Mouse (Mus musculus): ENCODE data around the gene Stard7.

The Stard7 gene

DNA sequence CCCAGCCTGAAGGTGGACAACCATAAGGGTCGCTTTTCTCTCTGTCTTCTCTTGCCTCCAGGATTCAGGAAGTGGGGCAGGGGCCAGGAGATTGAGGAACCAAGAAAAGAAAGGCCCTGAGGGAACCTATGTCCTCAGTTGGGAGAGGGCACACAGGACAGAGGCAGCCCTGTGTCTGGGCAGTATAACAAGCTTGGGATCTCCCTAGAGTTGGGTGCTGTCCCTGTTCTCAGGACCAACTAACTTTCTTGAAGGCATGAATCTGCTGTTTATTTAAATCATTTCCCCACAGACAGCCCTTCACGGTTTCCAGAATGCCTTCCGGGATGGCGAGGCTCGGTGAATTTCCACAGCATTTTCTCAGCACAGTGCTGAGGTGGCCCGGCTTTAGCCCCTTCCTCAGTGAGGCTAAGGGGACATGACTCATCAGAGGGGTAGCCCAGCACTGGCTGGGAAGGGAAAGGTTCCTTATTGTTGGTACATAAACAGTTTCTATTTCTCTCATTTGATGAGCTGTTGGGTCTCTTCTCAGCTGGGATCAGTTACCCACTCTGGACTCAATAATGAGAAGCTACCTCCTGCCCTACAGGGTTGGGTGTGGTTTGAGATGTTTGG is 52.8 kb downstream of the Stard7 start:
- no peak for DNase-seq (ENCODE audit: low spot score in 2 of 2)

- no peak for DNase-seq (ENCODE audit: low spot score in 2 of 2)
Observed at GRCm38 (mm10) chr2:127323667-127324066, 53.6 kb downstream of the Stard7 start.

DNA sequence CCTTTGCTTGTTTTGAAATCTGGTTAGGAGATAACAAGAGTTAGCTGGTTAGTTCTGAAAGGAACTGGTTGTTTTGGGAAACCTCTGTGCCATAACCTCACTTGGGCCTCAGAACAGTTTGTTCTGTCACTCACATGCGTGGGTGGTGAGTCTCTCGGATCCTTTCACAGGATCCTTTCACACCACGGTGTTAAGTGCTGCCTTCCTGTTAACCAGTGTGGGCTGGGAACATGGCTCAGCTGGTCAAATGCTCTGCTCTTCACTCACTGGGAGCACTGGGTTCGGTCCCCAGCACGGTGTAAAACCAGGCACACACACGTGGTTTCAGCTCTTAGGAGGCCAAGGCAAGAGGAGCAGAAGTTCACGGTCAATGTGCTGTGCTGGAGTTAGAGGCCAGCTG is 54.4 kb downstream of the Stard7 start:
- DNase-seq (ENCODE audit: low spot score in 2 of 2) = no peak

DNA sequence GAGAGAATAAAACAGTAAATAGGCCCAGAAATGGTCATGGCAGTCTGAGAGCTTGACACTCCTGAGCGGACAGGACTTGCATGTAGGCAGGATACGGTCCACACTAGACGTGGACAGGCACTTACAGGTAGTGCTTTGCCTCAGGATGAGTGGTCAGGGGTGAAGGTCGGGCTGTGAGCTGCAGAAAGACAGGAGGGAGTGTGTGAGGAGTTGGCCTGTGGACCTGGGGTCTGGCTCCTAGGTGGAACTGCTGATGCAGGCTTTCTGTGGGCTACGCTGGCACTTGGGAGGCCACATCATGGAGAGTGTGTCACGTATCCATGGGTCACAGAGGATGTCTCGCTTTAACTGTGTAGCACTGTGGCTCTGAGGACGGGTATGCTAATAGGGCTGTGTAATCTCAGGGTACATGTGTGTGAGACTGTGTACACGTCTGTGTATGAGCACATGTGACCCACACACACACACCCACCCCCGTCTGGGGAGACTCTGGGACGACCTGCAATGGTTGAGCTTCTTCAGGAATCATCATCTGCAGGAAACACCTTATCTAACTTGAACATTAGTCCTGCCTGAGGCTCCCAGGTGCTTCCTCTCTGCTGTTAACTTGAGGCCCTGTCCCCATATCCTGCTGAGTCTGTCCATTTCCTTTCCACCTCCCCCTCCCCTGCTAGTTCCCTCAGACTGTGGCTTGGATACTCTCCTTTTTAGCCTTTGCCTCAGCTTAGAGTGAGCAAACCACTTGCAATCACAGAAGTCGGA is 58.3 kb downstream of the Stard7 start:
- no peak for DNase-seq (ENCODE audit: low spot score in 2 of 2)

DNA sequence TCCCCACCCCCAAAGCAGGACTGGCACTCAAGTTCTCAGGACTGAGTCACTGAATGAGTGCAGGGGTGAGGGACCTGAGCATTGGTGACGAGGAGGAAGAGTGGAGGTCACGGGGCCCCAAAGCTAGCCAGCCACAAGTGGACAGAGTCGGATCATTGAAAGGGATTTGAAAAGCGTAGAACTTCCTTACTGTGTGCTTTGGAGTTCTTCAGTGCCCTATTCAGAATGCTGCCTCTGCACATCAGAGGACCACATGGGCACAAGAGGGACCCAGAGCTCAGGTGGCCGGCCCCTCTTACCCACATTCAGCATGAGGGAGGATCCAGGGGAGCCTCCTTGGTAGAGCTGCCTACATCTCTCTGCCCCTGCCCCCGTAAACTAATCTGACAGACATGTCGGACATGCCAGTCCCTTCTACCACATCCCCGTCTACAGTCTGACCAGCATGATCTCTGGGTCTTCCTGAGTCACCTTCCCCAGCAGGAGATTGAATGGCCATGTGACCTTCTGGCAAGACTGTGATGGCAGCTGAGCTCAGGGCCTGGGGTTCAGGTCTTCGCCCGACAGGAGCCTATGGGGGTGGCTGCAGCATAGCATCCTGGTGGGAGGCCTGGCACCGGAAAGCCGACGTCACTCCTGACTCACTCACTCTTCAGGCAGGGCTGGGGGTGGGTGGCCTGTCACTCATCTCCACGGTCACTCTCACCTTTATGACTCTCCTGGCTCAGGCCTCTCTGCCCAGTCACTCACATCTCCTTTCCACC is 63.0 kb downstream of the Stard7 start:
- DNase-seq (ENCODE audit: low spot score in 2 of 2) = peak; percentile 67 to 69

GRCm38 (mm10) chr2:127333945-127334603 is 64.1 kb downstream of the Stard7 start:
- peak; percentile 69 for DNase-seq (ENCODE audit: low spot score in 2 of 2)

GRCm38 (mm10) chr2:127335078-127335541 is 65.1 kb downstream of the Stard7 start:
- peak; percentile 90 to 93 for DNase-seq (ENCODE audit: low spot score in 2 of 2)

DNA sequence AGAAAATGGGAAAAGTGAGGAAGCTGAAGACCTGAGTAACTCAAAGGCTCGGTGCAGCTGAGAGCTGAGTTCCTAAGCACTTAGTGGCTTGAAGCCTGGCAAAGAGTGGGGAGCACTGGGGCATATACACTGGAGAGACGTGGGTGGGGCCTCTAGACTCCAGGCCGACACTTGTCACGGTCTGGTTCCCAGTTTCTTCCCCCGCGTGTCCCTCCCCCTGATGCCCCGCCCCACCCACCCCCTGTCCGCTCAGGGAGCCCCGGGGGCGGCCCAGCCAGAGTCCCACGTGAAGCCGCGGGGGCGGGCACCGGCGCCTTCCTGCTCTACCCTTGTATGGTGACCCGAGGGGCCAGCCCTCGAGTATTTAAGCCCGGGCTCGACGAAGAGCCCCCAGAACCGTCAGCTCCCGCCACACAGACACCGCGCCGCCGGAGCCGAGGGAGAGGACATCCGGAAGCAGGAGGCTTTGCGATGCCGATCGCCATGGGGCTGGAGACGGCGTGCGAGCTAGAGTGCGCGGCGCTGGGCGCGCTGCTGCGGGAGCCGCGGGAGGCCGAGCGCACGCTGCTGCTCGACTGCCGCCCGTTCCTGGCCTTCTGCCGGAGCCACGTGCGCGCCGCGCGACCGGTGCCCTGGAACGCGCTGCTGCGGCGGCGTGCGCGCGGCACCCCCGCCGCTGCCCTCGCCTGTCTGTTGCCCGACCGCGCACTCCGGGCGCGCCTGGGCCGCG is 65.9 kb downstream of the Stard7 start, which contains the start of gene Dusp2:
Gene Dusp2 (plus strand): TSS at position 393 of the 730 bp plus-strand sequence.
- DNase-seq (ENCODE audit: low spot score in 2 of 2) = peak; percentile 99 to 100

DNA sequence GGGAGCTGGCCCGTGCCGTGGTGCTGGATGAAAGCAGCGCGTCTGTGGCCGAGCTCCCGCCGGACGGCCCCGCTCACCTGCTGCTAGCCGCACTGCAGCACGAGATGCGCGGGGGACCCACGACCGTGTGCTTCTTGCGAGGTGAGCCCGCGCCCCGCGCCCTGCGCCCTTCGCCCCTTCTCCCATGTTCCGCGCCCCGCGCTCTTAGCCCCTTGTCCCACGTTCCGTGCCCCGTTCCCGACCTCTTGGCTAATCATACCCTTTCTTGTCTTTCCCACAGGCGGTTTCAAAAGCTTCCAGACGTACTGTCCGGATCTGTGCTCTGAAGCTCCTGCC is 66.4 kb downstream of the Stard7 start:
- DNase-seq (ENCODE audit: low spot score in 2 of 2) = no peak

DNA sequence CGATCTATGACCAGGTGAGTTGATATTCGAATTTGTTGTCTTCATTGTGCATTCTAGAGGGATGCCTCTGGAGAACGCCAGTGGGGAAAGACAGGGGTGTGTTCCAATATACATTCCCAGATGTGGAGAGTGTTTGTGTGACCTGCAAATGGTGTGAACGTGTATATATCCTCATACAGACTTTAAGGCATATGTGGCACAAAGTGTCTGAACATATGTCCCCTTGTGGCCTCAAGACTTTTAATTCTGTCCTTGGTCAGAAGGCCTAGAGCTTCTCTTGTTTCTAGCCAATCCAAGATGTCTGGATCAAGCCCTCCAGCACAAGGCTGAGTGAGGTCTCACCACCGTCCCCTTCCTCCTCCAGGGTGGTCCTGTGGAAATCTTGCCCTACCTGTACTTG is 66.9 kb downstream of the Stard7 start:
- no peak for DNase-seq (ENCODE audit: low spot score in 2 of 2)

- peak; percentile 69 for DNase-seq (ENCODE audit: low spot score in 2 of 2)
Observed at GRCm38 (mm10) chr2:127337531-127337930, 67.5 kb downstream of the Stard7 start.

- peak; percentile 84 to 88 for DNase-seq (ENCODE audit: low spot score in 2 of 2)
Observed at GRCm38 (mm10) chr2:127338012-127338411, 68.0 kb downstream of the Stard7 start.

GRCm38 (mm10) chr2:127338416-127338815 is 68.4 kb downstream of the Stard7 start, which contains the start of gene Astl:
Astl (plus strand) TSS chr2:127338639.
- no peak for DNase-seq (ENCODE audit: low spot score in 2 of 2)

DNA sequence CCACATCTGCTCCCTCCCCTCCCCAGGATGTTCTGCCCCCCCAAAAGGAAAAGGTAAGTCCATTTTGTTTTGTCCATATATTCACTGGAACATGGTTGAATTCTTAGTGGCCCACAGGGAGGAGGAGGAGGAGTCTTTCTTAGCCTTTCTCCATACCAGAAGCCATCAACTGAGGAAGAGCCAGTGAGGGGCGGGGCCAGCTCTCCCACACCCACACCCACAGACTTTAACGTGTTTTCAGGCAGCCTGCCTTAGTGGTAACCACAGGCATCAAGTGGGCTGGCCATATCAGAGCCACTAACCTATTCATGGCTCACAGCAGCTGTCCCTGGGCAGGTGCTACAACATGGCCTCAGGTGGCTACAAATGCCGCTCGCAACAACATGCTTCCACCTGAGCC is 68.8 kb downstream of the Stard7 start:
- DNase-seq (ENCODE audit: low spot score in 2 of 2) = peak; percentile 76 to 78

DNA sequence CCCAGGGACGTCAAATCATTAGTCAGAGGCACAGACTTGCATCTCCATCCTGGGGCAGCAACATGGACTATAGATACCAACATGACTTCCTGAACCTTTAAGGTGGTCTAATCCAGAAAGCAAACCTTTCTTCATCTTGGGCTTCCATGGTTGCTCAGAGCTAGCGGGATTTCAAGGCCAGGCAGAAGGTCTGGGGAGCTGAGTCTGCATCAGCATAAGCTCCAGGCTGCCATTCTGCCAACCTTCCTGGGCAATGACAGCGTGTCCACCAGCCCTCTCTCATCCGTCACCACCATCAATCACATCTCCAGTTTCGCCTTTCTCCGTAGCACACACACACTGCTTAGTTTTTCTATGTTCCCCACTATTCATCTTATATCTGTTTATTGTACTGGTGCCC is 69.2 kb downstream of the Stard7 start:
- no peak for DNase-seq (ENCODE audit: low spot score in 2 of 2)

DNA sequence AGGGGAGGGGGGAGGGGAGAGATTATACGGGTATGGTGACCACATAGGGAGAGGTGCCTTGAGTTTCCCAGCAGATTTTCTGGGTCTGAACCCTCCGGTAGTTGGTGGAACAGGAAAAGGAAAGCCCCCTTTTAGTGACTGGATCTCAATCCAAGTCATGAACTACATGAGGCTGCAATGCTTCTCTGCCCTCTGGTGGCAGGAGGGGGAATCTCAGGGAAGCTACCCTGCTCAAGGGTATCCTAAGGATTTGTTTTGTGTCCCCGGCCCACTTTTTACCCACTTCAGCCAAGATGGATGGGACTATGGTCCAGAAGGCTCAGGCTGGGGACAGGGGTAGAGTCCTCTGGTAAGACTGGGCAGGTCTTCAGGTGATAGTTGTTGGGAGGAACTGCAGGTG is 71.1 kb downstream of the Stard7 start:
- DNase-seq (ENCODE audit: low spot score in 2 of 2) = peak; percentile 54 to 63

DNA sequence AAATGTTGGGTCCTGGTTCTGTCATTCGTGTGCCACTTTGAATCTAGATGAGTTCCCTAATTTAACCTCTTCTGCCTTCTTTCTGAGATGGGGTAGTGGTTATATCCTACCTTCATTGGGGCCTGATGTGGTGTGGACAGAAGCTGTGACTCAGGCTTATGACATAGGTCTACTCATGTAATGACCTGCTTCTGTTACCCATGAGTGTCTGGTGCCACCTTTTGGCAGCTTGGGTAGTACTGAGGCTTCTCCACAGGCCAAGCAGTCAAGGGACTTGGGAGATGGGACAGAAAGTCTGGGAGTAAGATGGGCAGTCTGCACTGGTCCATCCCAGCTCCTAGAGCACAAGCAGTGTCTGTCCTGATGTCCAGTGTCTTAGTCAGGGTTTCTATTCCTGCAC is 76.3 kb downstream of the Stard7 start:
- DNase-seq (ENCODE audit: low spot score in 2 of 2) = peak in 1 of 2 experiments; percentile 42

GRCm38 (mm10) chr2:127347147-127347985 is 77.3 kb downstream of the Stard7 start:
- DNase-seq (ENCODE audit: low spot score in 2 of 2) = no peak

All from spleen, postnatal 36 days (tissue).